In the genomic region with DNA sequence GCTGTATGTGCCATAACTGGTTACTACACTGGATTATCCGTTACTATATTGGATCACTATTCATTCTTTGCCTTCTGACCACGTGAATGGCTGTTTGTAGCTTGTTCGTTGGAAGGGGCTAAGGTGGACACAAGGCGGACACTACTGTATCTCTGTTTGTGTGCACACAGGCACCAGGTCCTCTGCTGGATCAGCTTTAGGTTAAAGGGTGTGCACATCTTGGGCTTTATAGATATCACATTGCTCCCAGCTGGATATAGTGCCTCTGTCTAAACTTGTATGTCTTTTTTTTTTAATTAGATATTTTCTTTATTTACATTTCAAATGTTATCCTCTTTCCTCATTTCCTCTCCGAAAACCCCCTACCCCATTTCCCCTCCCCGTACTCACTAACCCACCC, we compare ENCODE assay signal across 21 mouse cellular contexts. TPM values are rescaled to one million over a fixed set of nuclear protein-coding genes. Genes with fewer than 3 reads are reported as not detected.
"Had no signal": no experiment of that assay in that cellular context is flagged by ENCODE, and none has a peak within 500 bp of the region (broad histone marks: within the 10 kb centered on the region; RNA-seq: fewer than 3 reads in every experiment).

No protein-coding gene starts in this region.

- H3K27me3 ChIP-seq: limb, embryonic 13.5 days; midbrain, embryonic 12.5 days; midbrain, embryonic 15.5 days; neural tube, embryonic 12.5 days; neural tube, embryonic 15.5 days had no signal

- H3K9ac ChIP-seq: limb, embryonic 13.5 days; lung, embryonic 14.5 days; midbrain, embryonic 12.5 days; midbrain, embryonic 15.5 days; neural tube, embryonic 12.5 days; neural tube, embryonic 15.5 days had no signal

- DNase-seq: kidney, adult 2 months; kidney, postnatal 25 days; layer of hippocampus, adult 9-11 months; lung, embryonic 14.5 days; right cerebral cortex, adult 18-20 months; right cerebral cortex, postnatal 14 days; spleen, adult 18-20 months; thymus, adult 2 months; thymus, postnatal 14 days; thymus, postnatal 4 days had no signal

- H3K27ac ChIP-seq: kidney, postnatal 0 days; layer of hippocampus, adult 2 months; limb, embryonic 10.5 days; limb, embryonic 13.5 days; macrophage; midbrain, embryonic 12.5 days; midbrain, embryonic 15.5 days; neural tube, embryonic 12.5 days; neural tube, embryonic 15.5 days had no signal

- H3K9me3 ChIP-seq: limb, embryonic 10.5 days; limb, embryonic 13.5 days; midbrain, embryonic 12.5 days; midbrain, embryonic 15.5 days; neural tube, embryonic 12.5 days; neural tube, embryonic 15.5 days had no signal

- ATAC-seq: intestine, embryonic 16.5 days; lung, postnatal 0 days; midbrain, embryonic 15.5 days had no signal

- H3K4me1 ChIP-seq: limb, embryonic 10.5 days; limb, embryonic 13.5 days; midbrain, embryonic 12.5 days; midbrain, embryonic 15.5 days; neural tube, embryonic 12.5 days; neural tube, embryonic 15.5 days had no signal

- H3K4me2 ChIP-seq: limb, embryonic 13.5 days; lung, embryonic 14.5 days; midbrain, embryonic 12.5 days; midbrain, embryonic 15.5 days; neural tube, embryonic 12.5 days; neural tube, embryonic 15.5 days had no signal

- H3K4me3 ChIP-seq: layer of hippocampus, adult 2 months; limb, embryonic 10.5 days; limb, embryonic 13.5 days; midbrain, embryonic 12.5 days; midbrain, embryonic 15.5 days; neural tube, embryonic 12.5 days; neural tube, embryonic 15.5 days had no signal

RNA-seq across cellular contexts. Expression of a gene that starts 17.1 kb away (rescaled TPM):
- polyA plus RNA-seq: macrophage had no signal
